Mouse (Mus musculus) MEL (cell line): Measurements from ENCODE around the gene Garnl3. TPM values are rescaled to one million over a fixed set of nuclear protein-coding genes. Genes with fewer than 3 reads are reported as not detected.

Experiments used
- DNase-seq: peaks from one replicate; pipeline ENCODE4 v3.0.0; 2011; ENCODE audit warnings: low read depth, low spot score
- H3K27ac ChIP-seq: 2 replicates; pipeline ENCODE4 v1.5.1; 2012; ENCODE audit warnings: low read depth, mild to moderate bottlenecking, control low read depth, low read length, moderate library complexity; ENCODE audit not compliant: control insufficient read depth
- H3K27me3 ChIP-seq, 2 experiments: fragments of 150-350 bp in 1 of 2; sonication (generic) in 1 of 2; 2 replicates each; pipeline ENCODE4 v1.6.1; 2012; ENCODE audit warnings: low read length in 2 of 2, mild to moderate bottlenecking in 2 of 2, improper control_type of control experiment in 1 of 2, moderate library complexity in 1 of 2; ENCODE audit not compliant: insufficient read depth in 2 of 2, control insufficient read depth in 1 of 2
- H3K36me3 ChIP-seq, 2 experiments: 2 replicates each; pipeline ENCODE4 v1.6.1; 2012 to 2014; ENCODE audit warnings: low read length in 2 of 2, improper control_type of control experiment in 1 of 2, inconsistent platforms in 1 of 2, mild to moderate bottlenecking in 1 of 2; ENCODE audit not compliant: insufficient read depth in 2 of 2, control insufficient read depth in 1 of 2
- H3K4me1 ChIP-seq, 2 experiments: fragments of 150-350 bp in 1 of 2; sonication (generic) in 1 of 2; 2 replicates each; pipeline ENCODE4 v1.6.1; 2012; ENCODE audit warnings: low read length in 2 of 2, improper control_type of control experiment in 1 of 2, mild to moderate bottlenecking in 1 of 2; ENCODE audit not compliant: insufficient read depth in 2 of 2, control insufficient read depth in 1 of 2
- H3K4me3 ChIP-seq, 2 experiments: fragments of 150-350 bp in 1 of 2; sonication (generic) in 1 of 2; 2 replicates each; pipeline ENCODE4 v1.5.1; 2012; ENCODE audit warnings: low read depth in 2 of 2, low read length in 2 of 2, mild to moderate bottlenecking in 2 of 2, moderate library complexity in 2 of 2, control low read depth in 1 of 2, improper control_type of control experiment in 1 of 2; ENCODE audit not compliant: control insufficient read depth in 1 of 2, insufficient read depth in 1 of 2
- H3K79me2 ChIP-seq: 2 replicates; pipeline ENCODE4 v1.6.1; 2012; ENCODE audit warnings: mild to moderate bottlenecking, low read length, moderate library complexity; ENCODE audit not compliant: control insufficient read depth, poor library complexity, insufficient read depth
- H3K9ac ChIP-seq: 2 replicates; pipeline ENCODE4 v1.6.1; 2012; ENCODE audit warnings: low read depth, mild to moderate bottlenecking, control low read depth, low read length, moderate library complexity; ENCODE audit not compliant: control insufficient read depth, poor library complexity, severe bottlenecking
- H3K9me3 ChIP-seq: fragments of 150-350 bp; sonication (generic); replicated peaks from 2 replicates; pipeline ENCODE4 v1.6.1; 2012; ENCODE audit warnings: mild to moderate bottlenecking, low read length, improper control_type of control experiment, moderate library complexity; ENCODE audit not compliant: insufficient read depth
- CHD1 ChIP-seq: IDR thresholded peaks from 2 replicates; pipeline ENCODE4 v1.6.1; 2012; ENCODE audit warnings: low read depth, mild to moderate bottlenecking, inconsistent platforms, low read length, improper control_type of control experiment
- CHD2 ChIP-seq: IDR thresholded peaks from 2 replicates; pipeline ENCODE4 v1.6.1; 2011; ENCODE audit warnings: low read length, improper control_type of control experiment
- E2F4 ChIP-seq: IDR thresholded peaks from 2 replicates; pipeline ENCODE4 v1.6.1; 2011; ENCODE audit warnings: low read depth, low read length, improper control_type of control experiment, borderline replicate concordance
- EP300 ChIP-seq, 2 experiments: IDR thresholded peaks; 2 replicates each; pipeline ENCODE4 v1.6.1; 2011; ENCODE audit warnings: improper control_type of control experiment in 2 of 2, low read length in 2 of 2, low read depth in 1 of 2, mild to moderate bottlenecking in 1 of 2
- ETS1 ChIP-seq: IDR thresholded peaks from 2 replicates; pipeline ENCODE4 v1.6.1; 2012; ENCODE audit warnings: low read depth, mild to moderate bottlenecking, inconsistent platforms, low read length, improper control_type of control experiment, moderate library complexity
- GABPA ChIP-seq: IDR thresholded peaks from 2 replicates; pipeline ENCODE4 v1.6.1; 2012; ENCODE audit warnings: low read depth, mild to moderate bottlenecking, inconsistent platforms, low read length, improper control_type of control experiment, moderate library complexity
- HCFC1 ChIP-seq: IDR thresholded peaks from 2 replicates; pipeline ENCODE4 v1.6.1; 2012; ENCODE audit warnings: low read depth, mild to moderate bottlenecking, inconsistent platforms, low read length, improper control_type of control experiment, moderate library complexity
- MAFK ChIP-seq: IDR thresholded peaks from 2 replicates; pipeline ENCODE4 v1.6.1; 2011; ENCODE audit warnings: low read depth, mild to moderate bottlenecking, low read length, improper control_type of control experiment, borderline replicate concordance
- MAX ChIP-seq: IDR thresholded peaks from 2 replicates; pipeline ENCODE4 v1.6.1; 2011; ENCODE audit warnings: low read length, improper control_type of control experiment
- MAZ ChIP-seq: IDR thresholded peaks from 2 replicates; pipeline ENCODE4 v1.6.1; 2012; ENCODE audit warnings: low read depth, mild to moderate bottlenecking, inconsistent platforms, low read length, improper control_type of control experiment
- MXI1 ChIP-seq: IDR thresholded peaks from 2 replicates; pipeline ENCODE4 v1.6.1; 2011; ENCODE audit warnings: mild to moderate bottlenecking, low read depth, low read length, improper control_type of control experiment
- MYB ChIP-seq: IDR thresholded peaks from 2 replicates; pipeline ENCODE4 v1.6.1; 2011; ENCODE audit warnings: mild to moderate bottlenecking, low read depth, low read length, improper control_type of control experiment
- MYC ChIP-seq: IDR thresholded peaks from 2 replicates; pipeline ENCODE4 v1.6.1; 2011; ENCODE audit warnings: low read depth, mild to moderate bottlenecking, low read length, improper control_type of control experiment, moderate library complexity
- NELFE ChIP-seq: IDR thresholded peaks from 2 replicates; pipeline ENCODE4 v1.6.1; 2011; ENCODE audit warnings: low read depth, low read length, improper control_type of control experiment
- POLR2A ChIP-seq, 2 experiments: IDR thresholded peaks; 2 replicates each; pipeline ENCODE4 v1.6.1; 2011 to 2012; ENCODE audit warnings: low read length in 2 of 2, mild to moderate bottlenecking in 2 of 2, control low read depth in 1 of 2, improper control_type of control experiment in 1 of 2, low read depth in 1 of 2, moderate library complexity in 1 of 2; ENCODE audit not compliant: control insufficient read depth in 1 of 2, insufficient read depth in 1 of 2, poor library complexity in 1 of 2
- POLR2AphosphoS2 ChIP-seq: IDR thresholded peaks from 2 replicates; pipeline ENCODE4 v1.6.1; 2011; ENCODE audit warnings: low read length, improper control_type of control experiment
- POLR2AphosphoS5 ChIP-seq: IDR thresholded peaks from 2 replicates; pipeline ENCODE4 v1.6.1; 2012; ENCODE audit warnings: low read depth, borderline replicate concordance, mild to moderate bottlenecking, inconsistent platforms, low read length, moderate library complexity, mixed read lengths
- RCOR1 ChIP-seq: IDR thresholded peaks from 2 replicates; pipeline ENCODE4 v1.6.1; 2012; ENCODE audit warnings: low read depth, mild to moderate bottlenecking, inconsistent platforms, low read length, improper control_type of control experiment
- SIN3A ChIP-seq: IDR thresholded peaks from 2 replicates; pipeline ENCODE4 v1.6.1; 2012; ENCODE audit warnings: low read length, improper control_type of control experiment, inconsistent platforms
- UBTF ChIP-seq: IDR thresholded peaks from 2 replicates; pipeline ENCODE4 v1.6.1; 2012; ENCODE audit warnings: low read depth, mild to moderate bottlenecking, inconsistent platforms, low read length, improper control_type of control experiment, moderate library complexity, borderline replicate concordance; ENCODE audit not compliant: insufficient read depth
- USF1 ChIP-seq: IDR thresholded peaks from 2 replicates; pipeline ENCODE4 v1.6.1; 2014; ENCODE audit warnings: low read depth, mild to moderate bottlenecking, inconsistent platforms, low read length, improper control_type of control experiment, moderate library complexity
- ZKSCAN1 ChIP-seq: IDR thresholded peaks from 2 replicates; pipeline ENCODE4 v1.6.1; 2012; ENCODE audit warnings: low read depth, mild to moderate bottlenecking, inconsistent platforms, low read length, improper control_type of control experiment, moderate library complexity
- ZMIZ1 ChIP-seq: IDR thresholded peaks from 2 replicates; pipeline ENCODE4 v1.6.1; 2012; ENCODE audit warnings: low read depth, mild to moderate bottlenecking, inconsistent platforms, low read length, improper control_type of control experiment, moderate library complexity
- ZNF384 ChIP-seq: IDR thresholded peaks from 2 replicates; pipeline ENCODE4 v1.6.1; 2012; ENCODE audit warnings: low read depth, mild to moderate bottlenecking, inconsistent platforms, low read length, improper control_type of control experiment
- polyA plus RNA-seq, 2 experiments: library from polyadenylated mRNA; stranded (reverse) in 1 of 2; unstranded in 1 of 2; fragments of >175 nt in 1 of 2; fragments of >200 nt in 1 of 2; gene quantifications; 2 replicates each; pipeline versions ENCODE4 v1.2.1 to v1.2.4; 2012; ENCODE audit warnings: low replicate concordance in 2 of 2, low read depth in 1 of 2; ENCODE audit not compliant: insufficient read length in 2 of 2, insufficient read depth in 1 of 2, missing spikeins in 1 of 2
- total RNA-seq: library from RNA; depleted of rRNA; stranded (reverse); fragments of 300-350 nt; gene quantifications from 2 replicates; pipeline ENCODE4 v1.2.3, GENCODE M21; 2012

Garnl3 gene
- total and polyA plus RNA-seq, 3 experiments: 1.5 to 2.3 TPM; not detected in 1

DNA sequence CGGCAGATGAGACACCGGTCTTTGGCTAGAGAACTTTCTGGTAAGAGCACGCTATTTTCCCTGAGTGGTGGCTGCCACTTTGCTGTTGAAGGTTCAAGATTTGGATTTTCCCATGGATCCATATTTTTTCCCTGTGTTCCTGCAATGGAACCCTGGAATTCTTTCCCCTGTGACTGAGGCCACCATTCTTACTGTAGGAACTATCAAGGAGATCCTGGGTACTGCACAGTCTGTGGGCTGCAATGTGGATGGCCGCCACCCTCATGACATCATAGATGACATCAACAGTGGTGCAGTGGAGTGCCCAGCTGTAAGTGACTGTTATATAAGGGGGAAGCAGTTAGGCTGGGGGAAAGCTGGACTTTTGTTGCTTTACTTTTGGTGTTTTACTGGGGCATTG is 167.9 kb downstream of the Garnl3 start:
- no peaks in the 10 kb centered on the region for H3K27me3 ChIP-seq
- TF ChIP-seq EP300 (IDR thresholded peaks at IDR 0.05; ENCODE audit: low read depth in 1 of 2, low read length in 2 of 2) (no peak), ETS1 (peak; percentile 72), MXI1 (peak; percentile 53; the same call in 1 of the 2 replicates), POLR2A (IDR thresholded peaks at IDR 0.05; ENCODE audit: control insufficient read depth in 1 of 2, insufficient read depth in 1 of 2, low read depth in 1 of 2, low read length in 2 of 2, poor library complexity in 1 of 2) (peak in 1 of 2 experiments; percentile 47; a peak in 2 of 4 replicates), NELFE (peak; percentile 35), ZMIZ1 (peak; percentile 13), MYB (peak; percentile 5; the same call in 1 of the 2 replicates), MYC (0 out of 2 replicates have a peak, but pooled peaks have one; percentile 46), CHD1 (peak; percentile 54; the same call in 1 of the 2 replicates), ZNF384 (no peak), SIN3A (0 out of 2 replicates have a peak, but pooled peaks have one; percentile 50)
- H3K9me3 ChIP-seq: no peaks in the 10 kb centered on the region
- peaks cover 0 to 13% of the 10 kb centered on the region in 2 experiments; a peak in 3 of 4 replicates for H3K4me1 ChIP-seq
- peak overlapping the region; percentile 95 for H3K27ac ChIP-seq
- peaks cover 50% of the 10 kb centered on the region for H3K79me2 ChIP-seq
- H3K36me3 ChIP-seq: peaks cover 6 to 12% of the 10 kb centered on the region in 2 experiments
- peak overlapping the region; percentile 51 to 84 for H3K4me3 ChIP-seq
- peak; percentile 49 for DNase-seq
- peak overlapping the region; percentile 91 for H3K9ac ChIP-seq

DNA sequence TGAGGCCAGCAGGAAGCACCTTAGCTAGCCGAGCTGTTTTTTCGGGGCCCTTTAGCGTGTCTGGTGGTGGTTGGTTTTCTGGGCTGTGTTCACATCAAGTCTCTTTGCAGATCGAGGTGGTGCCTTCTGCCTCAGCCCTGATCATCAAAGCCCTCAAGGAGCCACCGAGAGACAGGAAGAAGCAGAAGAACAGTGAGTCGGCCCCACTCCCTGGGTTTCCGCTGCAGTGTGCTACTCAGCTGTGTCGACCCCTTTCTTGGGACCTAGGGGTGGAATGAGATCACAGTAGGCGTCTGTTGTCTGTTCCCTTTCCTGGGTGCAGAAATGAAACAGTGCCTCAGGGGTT is 168.6 kb downstream of the Garnl3 start:
- peaks cover 0 to 13% of the 10 kb centered on the region in 2 experiments; a peak in 3 of 4 replicates for H3K4me1 ChIP-seq
- peak overlapping the region; percentile 51 to 84 for H3K4me3 ChIP-seq
- peak; percentile 49 for DNase-seq
- H3K9me3 ChIP-seq: no peaks in the 10 kb centered on the region
- H3K9ac ChIP-seq: peak overlapping the region; percentile 91
- peak overlapping the region; percentile 95 for H3K27ac ChIP-seq
- peaks cover 50% of the 10 kb centered on the region for H3K79me2 ChIP-seq
- H3K27me3 ChIP-seq: no peaks in the 10 kb centered on the region
- peak in 1 of 2 experiments; percentile 9; a peak in 2 of 4 replicates for TF ChIP-seq POLR2A (IDR thresholded peaks at IDR 0.05; ENCODE audit: control insufficient read depth in 1 of 2, insufficient read depth in 1 of 2, low read depth in 1 of 2, low read length in 2 of 2, poor library complexity in 1 of 2)
- TF ChIP-seq POLR2AphosphoS2: no peak
- 0 out of 2 replicates have a peak, but pooled peaks have one; percentile 39 for TF ChIP-seq ZMIZ1
- peaks cover 6 to 12% of the 10 kb centered on the region in 2 experiments for H3K36me3 ChIP-seq

DNA sequence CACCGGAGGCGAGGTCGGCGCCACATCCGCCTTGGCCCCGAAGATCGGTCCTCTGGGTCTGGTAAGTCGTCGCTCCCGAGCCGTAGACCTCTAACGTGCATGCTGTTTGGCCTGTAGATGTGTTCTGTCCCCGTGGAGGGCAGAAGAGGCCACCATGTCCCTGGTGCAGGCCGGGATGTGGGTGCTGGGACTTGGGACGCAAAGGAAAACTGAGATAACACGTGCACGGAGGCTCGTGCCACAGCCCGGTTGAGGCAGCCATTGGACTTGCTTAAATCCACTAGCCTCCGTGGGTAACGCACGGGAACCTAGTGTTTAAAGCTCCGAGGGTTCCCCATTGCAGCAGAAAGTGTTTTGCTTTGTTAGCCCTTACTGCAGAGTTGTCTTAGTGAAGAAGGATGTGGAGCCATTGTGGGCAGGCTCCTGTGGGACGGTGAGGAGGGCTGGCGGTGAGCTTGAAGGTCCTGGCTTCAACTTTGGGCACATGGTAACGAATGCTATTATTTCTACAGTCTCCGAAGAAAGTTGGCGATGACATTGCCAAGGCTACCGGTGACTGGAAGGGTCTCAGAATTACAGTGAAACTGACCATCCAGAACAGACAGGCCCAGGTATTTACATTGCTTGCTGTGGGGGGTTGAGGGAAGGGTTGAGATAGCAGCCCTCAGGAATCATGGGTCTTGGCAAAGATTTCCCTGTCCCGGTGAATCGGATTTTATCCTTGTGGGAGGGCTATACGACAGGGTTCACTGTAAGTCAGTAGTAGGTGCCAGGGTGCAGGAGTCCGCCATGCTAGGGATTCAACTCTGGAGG is 169.2 kb downstream of the Garnl3 start:
- Histone ChIP-seq H3K9ac (peak overlapping the region; percentile 91), H3K4me1 (peaks cover 0 to 13% of the 10 kb centered on the region in 2 experiments; a peak in 3 of 4 replicates), H3K27ac (peak overlapping the region; percentile 95), H3K27me3 (no peaks in the 10 kb centered on the region), H3K79me2 (peaks cover 50% of the 10 kb centered on the region), H3K36me3 (peaks cover 6 to 12% of the 10 kb centered on the region in 2 experiments), H3K9me3 (no peaks in the 10 kb centered on the region), H3K4me3 (peak overlapping the region; percentile 51 to 84)
- peak; percentile 61 for DNase-seq
- TF ChIP-seq MAZ (no peak), RCOR1 (no peak), ZMIZ1 (0 out of 2 replicates have a peak, but pooled peaks have one; percentile 13), MAX (no peak), POLR2AphosphoS5 (0 out of 2 replicates have a peak, but pooled peaks have one; percentile 4), E2F4 (no peak), HCFC1 (0 out of 2 replicates have a peak, but pooled peaks have one; percentile 18), GABPA (no peak), MAFK (no peak), EP300 (IDR thresholded peaks at IDR 0.05; ENCODE audit: low read depth in 1 of 2, low read length in 2 of 2) (no peak), ZKSCAN1 (no peak), USF1 (no peak), CHD2 (no peak), UBTF (no peak)
